Mouse (Mus musculus): ENCODE measurements around the gene Cux1.

DNA sequence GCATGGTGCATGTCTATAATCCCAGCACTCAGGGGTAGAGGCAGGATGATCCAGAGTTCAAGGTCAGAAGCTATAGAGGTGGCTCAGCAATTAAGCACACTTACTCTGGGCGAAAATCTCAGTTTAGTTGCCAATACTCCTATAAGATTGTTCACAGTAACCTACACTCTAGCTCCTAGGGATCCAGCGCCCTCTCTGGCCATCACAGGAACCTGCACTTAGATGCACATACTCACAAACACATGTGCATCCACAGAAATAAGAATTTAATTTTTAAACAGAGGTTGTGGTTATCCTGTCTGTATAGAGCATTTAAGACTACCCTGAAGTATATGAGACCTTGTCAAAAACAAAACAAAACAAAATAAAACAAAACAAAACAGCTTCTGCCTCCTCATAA, 16.0 kb upstream of the Cux1 start:
- TF ChIP-seq POLR2A (IDR thresholded peaks at IDR 0.05; ENCODE audit: low read depth, low read length) (no peak), CTCF (conservative IDR thresholded peaks at IDR 0.05; ENCODE audit: insufficient read depth, insufficient read length, low read depth, low read length) (no peak)
